Mouse (Mus musculus): Measurements from ENCODE around the gene Syf2.

DNA sequence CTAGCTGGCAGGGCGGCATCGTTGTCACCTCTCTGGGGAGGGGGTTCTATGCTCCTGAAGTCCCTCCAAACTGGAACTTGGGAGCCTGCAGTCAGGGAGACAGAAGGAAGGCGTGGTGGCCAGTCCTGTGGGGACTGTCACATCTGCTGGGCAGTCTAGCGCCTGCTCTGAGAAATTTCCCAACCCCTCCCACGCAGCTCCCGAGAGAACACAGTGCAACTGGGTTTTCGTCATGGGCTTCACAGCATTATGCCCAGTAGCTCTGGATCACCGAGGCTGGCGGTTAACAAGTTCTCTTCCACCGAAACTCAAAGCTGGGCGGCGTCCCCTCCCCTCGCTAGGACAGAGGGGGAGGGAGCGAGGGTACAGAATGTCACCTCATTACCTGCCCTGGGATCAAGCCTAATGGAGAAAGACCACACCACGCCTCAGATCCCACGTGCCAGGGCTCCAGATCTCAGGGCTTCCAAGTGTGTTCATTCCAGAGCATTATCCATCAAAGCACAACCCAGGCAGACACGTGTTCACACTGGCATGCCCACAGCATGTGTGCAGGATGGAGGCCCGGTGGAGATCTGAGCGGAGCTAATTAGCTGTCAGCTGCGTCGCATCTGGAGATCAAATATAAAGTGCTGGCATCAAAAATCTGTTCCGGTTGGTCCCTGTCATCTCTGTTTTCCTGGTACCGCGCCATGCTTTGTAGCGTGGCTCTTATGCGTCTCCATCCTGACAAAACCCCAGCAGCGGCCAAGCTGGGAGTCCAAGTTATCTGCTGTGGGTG is 13.2 kb downstream of the Syf2 start:
- TF ChIP-seq CTCF (IDR thresholded peaks at IDR 0.05; ENCODE audit: low read depth, low read length) (no peak), POLR2A (IDR thresholded peaks at IDR 0.05; ENCODE audit: borderline replicate concordance, low read depth, low read length) (no peak)
